Mouse (Mus musculus) CH12.LX (cell line): ENCODE measurements around the gene Adamtsl3. TPM values are rescaled to one million over a fixed set of nuclear protein-coding genes. Genes with fewer than 3 reads are reported as not detected.
A peak's percentile ranks its signal among the peaks of the same experiment; 100 is the strongest.

ENCODE experiments used
- DNase-seq: peaks from one replicate; pipeline ENCODE4 v3.0.0-alpha.2; 2013; ENCODE audit errors: extremely low read depth
- H3K27ac ChIP-seq: 2 replicates; pipeline ENCODE4 v1.5.1; 2012; ENCODE audit warnings: low read depth, mild to moderate bottlenecking, control low read depth, moderate library complexity; ENCODE audit not compliant: insufficient read depth
- H3K27me3 ChIP-seq: replicated peaks from 2 replicates; pipeline ENCODE3; 2012; ENCODE audit warnings: inconsistent platforms
- H3K36me3 ChIP-seq, 2 experiments: replicated peaks in 1 of 2; 2 replicates each; pipeline versions ENCODE3 to v1.6.1; 2012; ENCODE audit warnings: inconsistent platforms in 1 of 2, low read length in 1 of 2, mild to moderate bottlenecking in 1 of 2, mixed read lengths in 1 of 2, moderate library complexity in 1 of 2; ENCODE audit not compliant: control insufficient read depth in 1 of 2, insufficient read depth in 1 of 2
- H3K4me1 ChIP-seq, 2 experiments: 2 replicates each; pipeline ENCODE4 v1.6.1; 2012; ENCODE audit warnings: inconsistent platforms in 1 of 2, moderate library complexity in 1 of 2; ENCODE audit not compliant: insufficient read depth in 2 of 2, control insufficient read depth in 1 of 2
- H3K4me2 ChIP-seq: 2 replicates; pipeline ENCODE4 v1.6.1; 2012; ENCODE audit warnings: low read depth, mild to moderate bottlenecking, control low read depth; ENCODE audit not compliant: poor library complexity, insufficient read depth, severe bottlenecking
- H3K4me3 ChIP-seq, 3 experiments: fragments of 150-350 bp in 1 of 3; sonication (generic) in 1 of 3; replicated peaks in 1 of 3; 2 replicates each; pipeline versions ENCODE3 to v1.5.1; 2011 to 2012; ENCODE audit warnings: low read depth in 2 of 3, low read length in 2 of 3, mild to moderate bottlenecking in 2 of 3, moderate library complexity in 2 of 3, control low read depth in 1 of 3, improper control_type of control experiment in 1 of 3, inconsistent platforms in 1 of 3, mixed read lengths in 1 of 3; ENCODE audit not compliant: poor library complexity in 1 of 3
- H3K79me2 ChIP-seq: replicated peaks from 2 replicates; pipeline ENCODE4 v1.6.1; 2012; ENCODE audit warnings: mild to moderate bottlenecking, moderate library complexity; ENCODE audit not compliant: control insufficient read depth, poor library complexity, insufficient read depth, severe bottlenecking; ENCODE audit errors: extremely low read depth
- H3K9ac ChIP-seq: 2 replicates; pipeline ENCODE4 v1.6.1; 2012; ENCODE audit warnings: low read depth, mild to moderate bottlenecking, control low read depth, moderate library complexity; ENCODE audit not compliant: insufficient read depth
- H3K9me3 ChIP-seq: replicated peaks from 2 replicates; pipeline ENCODE3; 2012; ENCODE audit warnings: low read length, inconsistent platforms, mixed read lengths
- CTCF ChIP-seq, 2 experiments: IDR thresholded peaks in 1 of 2; conservative IDR thresholded peaks in 1 of 2; 2 replicates each; pipeline ENCODE4 v1.5.1; 2011 to 2012; ENCODE audit warnings: low read depth in 2 of 2, low read length in 2 of 2, improper control_type of control experiment in 1 of 2, inconsistent platforms in 1 of 2, mild to moderate bottlenecking in 1 of 2, moderate library complexity in 1 of 2
- E2F4 ChIP-seq: IDR thresholded peaks from 2 replicates; pipeline ENCODE4 v1.6.1; 2011; ENCODE audit warnings: low read depth, low read length, improper control_type of control experiment; ENCODE audit not compliant: insufficient replicate concordance
- EP300 ChIP-seq: IDR thresholded peaks from 2 replicates; pipeline ENCODE4 v1.6.1; 2011; ENCODE audit warnings: low read length, improper control_type of control experiment
- MAZ ChIP-seq: IDR thresholded peaks from 2 replicates; pipeline ENCODE4 v1.6.1; 2012; ENCODE audit warnings: low read depth, mild to moderate bottlenecking, inconsistent platforms, low read length, improper control_type of control experiment, moderate library complexity
- NRF1 ChIP-seq: IDR thresholded peaks from 2 replicates; pipeline ENCODE4 v1.6.1; 2014; ENCODE audit warnings: low read depth, mild to moderate bottlenecking, inconsistent platforms, low read length, improper control_type of control experiment, moderate library complexity
- TBP ChIP-seq: conservative IDR thresholded peaks from 2 replicates; pipeline ENCODE4 v1.6.1; 2011; ENCODE audit warnings: low read depth, low read length, improper control_type of control experiment
- UBTF ChIP-seq: IDR thresholded peaks from 2 replicates; pipeline ENCODE4 v1.6.1; 2012; ENCODE audit warnings: low read depth, mild to moderate bottlenecking, inconsistent platforms, low read length, improper control_type of control experiment, moderate library complexity
- USF2 ChIP-seq: conservative IDR thresholded peaks from 2 replicates; pipeline ENCODE4 v1.6.1; 2011; ENCODE audit warnings: low read depth, low read length, improper control_type of control experiment
- ZNF384 ChIP-seq: IDR thresholded peaks from 2 replicates; pipeline ENCODE4 v1.6.1; 2012; ENCODE audit warnings: low read depth, low read length, improper control_type of control experiment, inconsistent platforms
- dilution Hi-C: fragments of 300-500 bp; cut with MboI; formaldehyde crosslinking; loops from 2 replicates; pipeline ENCODE4 v1.14.3; 2020; ENCODE audit warnings: low sequenced_read_pairs; ENCODE audit not compliant: extremely low pct_unique_long_range_greater_than_20kb, extremely low pct_ligation_motif_present
- in situ Hi-C: fragments of 300-500 bp; cut with MboI; formaldehyde crosslinking; loops from 3 replicates; pipeline ENCODE4 v1.14.3; 2019; ENCODE audit warnings: low sequenced_read_pairs, low pct_ligation_motif_present, low pct_unique_long_range_greater_than_20kb, mixed read lengths
- polyA plus RNA-seq: library from polyadenylated mRNA; unstranded; fragments of >175 nt; gene quantifications from 2 replicates; pipeline ENCODE4 v1.2.1, GENCODE M21; 2012; ENCODE audit warnings: low read depth; ENCODE audit not compliant: insufficient read length
- total RNA-seq, 2 experiments: library from RNA; depleted of rRNA; stranded (reverse); fragments of 300-350 nt in 1 of 2; fragments of >200 nt in 1 of 2; gene quantifications; 2 replicates each; pipeline ENCODE4 v1.2.3; 2012 to 2014

Adamtsl3 gene
- total RNA-seq (2012; rRNA removed) (not detected in 2 replicates), total RNA-seq (2014; rRNA removed) (not detected in 2 replicates), polyA plus RNA-seq (not detected in 2 replicates)

- Histone ChIP-seq H3K4me2 (no peak within 1 kb of the TSS), H3K4me1 (peaks cover 0 to 6% of the 10 kb centered on the region in 2 experiments; a peak in 1 of 4 replicates), H3K4me3 (no peak within 1 kb of the TSS), H3K27ac (no peak within 1 kb of the TSS), H3K36me3 (no peaks in the 10 kb centered on the region), H3K9me3 (peaks cover 4% of the 10 kb centered on the region), H3K79me2 (no peaks in the 10 kb centered on the region), H3K9ac (no peak within 1 kb of the TSS), H3K27me3 (peaks cover 2% of the 10 kb centered on the region)
- DNase-seq = no peak
- dilution Hi-C loops = no loop called here
- in situ Hi-C loops = no loop called here
- TF ChIP-seq EP300 = no peak
- no peak for TF ChIP-seq TBP
Measured at GRCm38 (mm10) chr7:82335211-82336121, at the start of gene Adamtsl3. Gene Adamtsl3 (plus strand): TSS chr7:82335694.

- H3K27me3 ChIP-seq = peaks cover 20% of the 10 kb centered on the region
- DNase-seq = peak; percentile 3
- no peaks in the 10 kb centered on the region for H3K36me3 ChIP-seq
- H3K4me1 ChIP-seq = no peaks in the 10 kb centered on the region
- no peaks in the 10 kb centered on the region for H3K79me2 ChIP-seq
- peaks cover 8% of the 10 kb centered on the region for H3K9me3 ChIP-seq
- TF ChIP-seq CTCF (conservative IDR thresholded peaks at IDR 0.05 in 1 of 2, IDR thresholded peaks at IDR 0.05 in 1 of 2; ENCODE audit: low read depth in 2 of 2, low read length in 2 of 2) (peak in 1 of 2 experiments; percentile 11; a peak in 2 of 4 replicates), USF2 (no peak)
- H3K9ac ChIP-seq = no peak overlapping the region
- dilution Hi-C loops (no loop called here), in situ Hi-C loops (no loop called here)
- H3K27ac ChIP-seq = no peak overlapping the region
- H3K4me3 ChIP-seq = no peak overlapping the region
- H3K4me2 ChIP-seq = no peak overlapping the region
Measured at GRCm38 (mm10) chr7:82287242-82287641, 48.3 kb upstream of the Adamtsl3 start.

GRCm38 (mm10) chr7:82293441-82293840, 42.1 kb upstream of the Adamtsl3 start:
- H3K79me2 ChIP-seq = no peaks in the 10 kb centered on the region
- peaks cover 2% of the 10 kb centered on the region for H3K27me3 ChIP-seq
- dilution Hi-C loops (no loop called here), in situ Hi-C loops (no loop called here)
- H3K27ac ChIP-seq = no peak overlapping the region
- H3K9ac ChIP-seq = no peak overlapping the region
- TF ChIP-seq MAZ = no peak
- TF ChIP-seq UBTF = no peak
- TF ChIP-seq ZNF384 = no peak
- no peak for TF ChIP-seq NRF1
- no peak for TF ChIP-seq E2F4
- H3K9me3 ChIP-seq = peaks cover 2% of the 10 kb centered on the region
- H3K4me3 ChIP-seq = no peak overlapping the region
- no peaks in the 10 kb centered on the region for H3K36me3 ChIP-seq
- DNase-seq = no peak
- peaks cover 0 to 3% of the 10 kb centered on the region in 2 experiments; a peak in 1 of 4 replicates for H3K4me1 ChIP-seq
- no peak overlapping the region for H3K4me2 ChIP-seq
